Mouse (Mus musculus): ENCODE results near the gene Padi1. TPM values are rescaled to one million over a fixed set of nuclear protein-coding genes. Genes with fewer than 3 reads are reported as not detected.

Padi1 gene
- polyA plus RNA-seq, 1 experiment from 2014 or later, result 0.26 TPM

DNA sequence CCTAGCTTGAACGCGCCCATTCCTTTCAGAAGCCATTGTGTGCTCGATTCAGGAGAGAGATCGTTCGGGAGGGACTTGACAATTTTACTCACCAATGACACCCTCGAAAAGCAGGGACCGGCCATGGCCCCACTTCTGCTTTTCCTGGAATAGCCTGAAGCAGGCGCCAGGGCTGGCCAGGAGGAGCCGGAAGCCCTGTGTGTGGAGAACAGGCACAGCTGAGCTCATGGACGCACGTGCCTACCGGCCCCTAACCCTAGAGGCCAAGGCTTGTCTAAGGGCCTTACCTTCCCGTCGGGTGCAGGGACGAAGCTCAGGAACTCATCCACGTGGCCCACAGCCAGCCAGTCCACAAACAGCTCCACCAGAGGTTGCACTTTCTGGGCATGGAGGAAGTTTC lies 54.5 kb downstream of the Padi1 start:
- ATAC-seq (ENCODE audit: low FRiP score, low TSS enrichment), result no peak
- 77% methylated on average over 16 of the region's 16 CpGs for WGBS
- Histone ChIP-seq H3K27ac (ENCODE audit: low read length) (no peak overlapping the region), H3K4me1 (ENCODE audit: insufficient read depth, low read length) (peaks cover 12% of the 10 kb centered on the region), H3K4me2 (replicated peaks; ENCODE audit: low read depth, low read length) (no peak overlapping the region), H3K36me3 (ENCODE audit: insufficient read depth, low read length) (no peaks in the 10 kb centered on the region), H3K27me3 (ENCODE audit: insufficient read depth, low read length) (no peaks in the 10 kb centered on the region), H3K9me3 (ENCODE audit: low read length) (no peaks in the 10 kb centered on the region), H3K4me3 (ENCODE audit: low read length) (no peak overlapping the region), H3K9ac (replicated peaks; ENCODE audit: low read length) (no peak overlapping the region)

DNA sequence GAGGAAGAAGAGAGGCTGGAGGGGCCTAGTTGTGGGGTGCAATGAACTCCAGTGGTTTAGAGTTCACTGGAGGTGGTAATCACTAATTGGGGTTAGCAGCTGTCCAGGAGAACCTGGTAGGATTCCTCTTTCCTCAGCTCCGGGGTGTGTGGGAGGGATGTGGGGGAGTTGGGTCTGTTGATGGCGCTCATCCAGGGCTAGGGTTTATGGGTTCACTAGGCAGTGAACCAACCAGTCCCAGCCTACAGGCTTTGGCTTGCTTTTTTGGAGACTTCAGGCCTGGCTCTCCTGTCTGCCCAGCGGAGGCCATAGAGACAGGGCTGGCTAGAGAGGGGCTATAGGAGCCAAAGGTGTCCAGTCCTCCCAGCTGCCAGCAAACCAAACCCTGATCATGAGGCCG lies 55.6 kb downstream of the Padi1 start:
- H3K27me3 ChIP-seq (ENCODE audit: insufficient read depth, low read length), result no peaks in the 10 kb centered on the region
- H3K4me2 ChIP-seq (replicated peaks; ENCODE audit: low read depth, low read length), result no peak overlapping the region
- H3K4me3 ChIP-seq (ENCODE audit: low read length), result no peak overlapping the region
- no peak for ATAC-seq (ENCODE audit: low FRiP score, low TSS enrichment)
- H3K36me3 ChIP-seq (ENCODE audit: insufficient read depth, low read length), result no peaks in the 10 kb centered on the region
- WGBS, result 47% methylated on average over 4 of the region's 4 CpGs
- H3K27ac ChIP-seq (ENCODE audit: low read length), result no peak overlapping the region
- H3K4me1 ChIP-seq (ENCODE audit: insufficient read depth, low read length), result peaks cover 9% of the 10 kb centered on the region
- no peak overlapping the region for H3K9ac ChIP-seq (replicated peaks; ENCODE audit: low read length)
- H3K9me3 ChIP-seq (ENCODE audit: low read length), result no peaks in the 10 kb centered on the region

DNA sequence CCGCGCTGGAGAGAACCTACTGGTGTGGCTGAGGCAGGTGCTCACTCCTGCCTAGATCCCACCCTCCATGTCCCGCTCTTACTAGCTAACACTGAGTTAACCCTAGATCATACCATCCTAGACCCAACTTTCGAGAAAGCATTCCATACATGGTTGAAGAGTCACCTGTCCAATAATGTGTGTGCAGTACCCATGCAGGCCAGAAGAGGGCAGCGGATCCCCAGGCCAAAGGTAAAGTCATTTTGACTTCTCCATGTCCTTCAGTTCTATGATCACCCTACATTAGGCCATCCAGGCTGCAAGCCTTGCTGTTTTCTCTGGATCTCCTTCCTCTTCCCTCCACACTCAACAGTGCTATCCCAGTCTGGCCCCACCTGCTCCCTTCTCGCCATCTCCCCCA lies 56.6 kb downstream of the Padi1 start:
- Histone ChIP-seq H3K4me3 (ENCODE audit: low read length) (no peak overlapping the region), H3K9me3 (ENCODE audit: low read length) (no peaks in the 10 kb centered on the region), H3K27ac (ENCODE audit: low read length) (no peak overlapping the region), H3K36me3 (ENCODE audit: insufficient read depth, low read length) (no peaks in the 10 kb centered on the region), H3K9ac (replicated peaks; ENCODE audit: low read length) (no peak overlapping the region), H3K27me3 (ENCODE audit: insufficient read depth, low read length) (no peaks in the 10 kb centered on the region), H3K4me2 (replicated peaks; ENCODE audit: low read depth, low read length) (no peak overlapping the region), H3K4me1 (ENCODE audit: insufficient read depth, low read length) (peaks cover 9% of the 10 kb centered on the region)
- ATAC-seq (ENCODE audit: low FRiP score, low TSS enrichment), result peak; percentile 5; the same call in 1 of the 2 replicates
- WGBS, result 41% methylated on average over 6 of the region's 6 CpGs

DNA sequence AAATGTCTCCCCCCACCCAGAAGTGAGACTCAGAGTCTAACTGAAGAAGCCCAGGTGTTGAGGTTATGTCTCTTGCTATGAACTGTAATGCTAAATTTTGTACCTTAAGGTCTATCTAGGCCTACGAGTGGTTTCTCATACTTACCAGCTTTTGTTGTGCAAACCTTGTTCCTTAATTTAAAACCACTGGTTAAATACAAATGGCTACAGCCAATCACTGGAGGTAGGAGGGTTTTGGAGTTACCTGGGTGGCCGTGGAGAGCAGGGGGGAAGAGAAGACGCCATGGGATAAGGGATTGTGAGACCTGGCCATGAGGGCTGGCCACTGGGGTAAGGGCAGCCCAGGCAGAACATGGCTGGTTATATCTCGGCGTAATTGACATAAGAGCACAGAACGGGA lies 57.3 kb downstream of the Padi1 start:
- 87% methylated on average over 6 of the region's 6 CpGs for WGBS
- Histone ChIP-seq H3K9ac (replicated peaks; ENCODE audit: low read length) (no peak overlapping the region), H3K4me2 (replicated peaks; ENCODE audit: low read depth, low read length) (no peak overlapping the region), H3K4me1 (ENCODE audit: insufficient read depth, low read length) (peaks cover 9% of the 10 kb centered on the region), H3K9me3 (ENCODE audit: low read length) (no peaks in the 10 kb centered on the region), H3K27me3 (ENCODE audit: insufficient read depth, low read length) (no peaks in the 10 kb centered on the region), H3K27ac (ENCODE audit: low read length) (no peak overlapping the region), H3K36me3 (ENCODE audit: insufficient read depth, low read length) (no peaks in the 10 kb centered on the region), H3K4me3 (ENCODE audit: low read length) (no peak overlapping the region)
- ATAC-seq (ENCODE audit: low FRiP score, low TSS enrichment), result no peak

DNA sequence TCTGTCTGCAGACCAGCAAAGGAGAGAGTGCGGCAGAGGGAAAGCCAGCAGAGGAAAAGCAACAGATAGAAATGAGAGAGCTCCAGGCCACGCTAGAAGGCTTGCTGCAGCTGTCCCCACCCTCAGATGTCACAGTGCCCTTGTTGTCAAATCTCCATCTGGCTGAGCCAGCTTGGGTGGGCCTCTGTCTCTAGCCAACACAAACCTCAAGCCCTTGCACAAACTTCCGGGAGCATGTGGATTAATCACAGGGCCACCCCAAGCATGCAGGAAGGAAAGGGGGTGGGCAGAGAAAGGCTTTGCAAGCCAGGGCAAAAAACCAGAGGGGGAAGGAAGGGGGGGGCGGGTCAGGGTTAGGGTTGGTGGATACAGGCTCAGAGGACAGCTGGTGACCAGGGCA lies 58.2 kb downstream of the Padi1 start:
- no peak for ATAC-seq (ENCODE audit: low FRiP score, low TSS enrichment)
- 49% methylated on average over 4 of the region's 4 CpGs for WGBS
- no peaks in the 10 kb centered on the region for H3K9me3 ChIP-seq (ENCODE audit: low read length)
- no peaks in the 10 kb centered on the region for H3K27me3 ChIP-seq (ENCODE audit: insufficient read depth, low read length)
- H3K4me2 ChIP-seq (replicated peaks; ENCODE audit: low read depth, low read length), result no peak overlapping the region
- no peak overlapping the region for H3K27ac ChIP-seq (ENCODE audit: low read length)
- no peak overlapping the region for H3K9ac ChIP-seq (replicated peaks; ENCODE audit: low read length)
- H3K36me3 ChIP-seq (ENCODE audit: insufficient read depth, low read length), result no peaks in the 10 kb centered on the region
- no peak overlapping the region for H3K4me3 ChIP-seq (ENCODE audit: low read length)
- H3K4me1 ChIP-seq (ENCODE audit: insufficient read depth, low read length), result peaks cover 9% of the 10 kb centered on the region

DNA sequence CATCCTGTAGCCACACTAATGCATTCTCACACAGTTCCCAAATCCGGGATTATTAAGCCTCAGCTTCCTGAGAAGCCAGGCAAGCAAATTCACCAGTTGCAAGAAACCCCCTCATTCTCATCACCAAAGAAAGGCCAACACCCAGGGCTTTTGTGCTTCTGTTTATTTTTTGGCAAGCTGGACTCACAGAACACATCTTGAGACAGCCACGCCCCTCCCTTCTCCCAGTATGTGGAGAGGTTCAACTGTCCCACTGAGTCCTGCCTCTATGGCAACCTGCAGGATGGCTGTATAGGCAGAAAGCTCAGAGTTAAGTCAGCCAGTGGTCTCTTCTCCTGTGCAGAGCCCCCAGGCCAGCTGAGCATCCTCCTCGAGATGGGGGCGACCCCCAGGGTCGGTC lies 60.4 kb downstream of the Padi1 start:
- Histone ChIP-seq H3K4me3 (ENCODE audit: low read length) (no peak overlapping the region), H3K4me1 (ENCODE audit: insufficient read depth, low read length) (peaks cover 12% of the 10 kb centered on the region), H3K27me3 (ENCODE audit: insufficient read depth, low read length) (no peaks in the 10 kb centered on the region), H3K4me2 (replicated peaks; ENCODE audit: low read depth, low read length) (no peak overlapping the region), H3K36me3 (ENCODE audit: insufficient read depth, low read length) (no peaks in the 10 kb centered on the region), H3K27ac (ENCODE audit: low read length) (no peak overlapping the region), H3K9me3 (ENCODE audit: low read length) (no peaks in the 10 kb centered on the region), H3K9ac (replicated peaks; ENCODE audit: low read length) (no peak overlapping the region)
- ATAC-seq (ENCODE audit: low FRiP score, low TSS enrichment), result no peak
- 80% methylated on average over 5 of the region's 5 CpGs for WGBS

DNA sequence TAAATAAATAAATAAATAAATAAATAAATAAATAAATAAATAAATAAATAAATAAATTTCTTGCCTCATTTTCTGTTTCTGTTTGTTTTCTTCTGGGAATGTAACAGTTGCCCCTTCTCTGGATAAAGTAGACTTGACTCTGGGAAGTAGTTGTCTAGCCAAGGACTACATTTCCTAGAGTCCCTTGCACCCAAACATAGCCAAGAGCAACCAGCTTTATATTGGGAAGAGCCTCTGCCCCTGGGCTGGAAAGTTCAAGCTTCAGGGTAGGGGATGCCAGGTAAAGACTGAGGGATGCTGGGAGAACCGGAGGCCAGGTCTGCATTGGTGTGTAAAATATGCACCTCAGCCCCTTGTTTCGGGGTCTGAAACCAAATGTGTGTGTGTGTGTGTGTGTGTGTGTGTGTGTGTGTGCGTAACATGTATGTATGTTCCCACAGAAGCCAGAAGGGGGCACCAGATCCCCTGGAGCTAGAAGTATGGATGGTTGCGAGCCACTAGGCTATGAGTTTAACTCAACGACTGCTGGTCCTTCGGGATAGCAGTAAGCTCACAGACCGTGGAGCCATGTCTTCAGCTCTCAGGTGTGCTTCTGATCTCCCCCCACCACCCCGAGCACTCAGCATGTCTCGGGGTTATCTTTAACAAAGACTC lies 61.2 kb downstream of the Padi1 start:
- no peak overlapping the region for H3K4me2 ChIP-seq (replicated peaks; ENCODE audit: low read depth, low read length)
- 95% methylated on average over 9 of the region's 9 CpGs for WGBS
- H3K4me1 ChIP-seq (ENCODE audit: insufficient read depth, low read length), result 0 out of 2 replicates have a peak, but pooled peaks cover 8% of the 10 kb centered on the region
- H3K9ac ChIP-seq (replicated peaks; ENCODE audit: low read length), result no peak overlapping the region
- no peak for ATAC-seq (ENCODE audit: low FRiP score, low TSS enrichment)
- no peaks in the 10 kb centered on the region for H3K36me3 ChIP-seq (ENCODE audit: insufficient read depth, low read length)
- H3K4me3 ChIP-seq (ENCODE audit: low read length), result no peak overlapping the region
- H3K27me3 ChIP-seq (ENCODE audit: insufficient read depth, low read length), result no peaks in the 10 kb centered on the region
- H3K27ac ChIP-seq (ENCODE audit: low read length), result no peak overlapping the region
- H3K9me3 ChIP-seq (ENCODE audit: low read length), result no peaks in the 10 kb centered on the region

DNA sequence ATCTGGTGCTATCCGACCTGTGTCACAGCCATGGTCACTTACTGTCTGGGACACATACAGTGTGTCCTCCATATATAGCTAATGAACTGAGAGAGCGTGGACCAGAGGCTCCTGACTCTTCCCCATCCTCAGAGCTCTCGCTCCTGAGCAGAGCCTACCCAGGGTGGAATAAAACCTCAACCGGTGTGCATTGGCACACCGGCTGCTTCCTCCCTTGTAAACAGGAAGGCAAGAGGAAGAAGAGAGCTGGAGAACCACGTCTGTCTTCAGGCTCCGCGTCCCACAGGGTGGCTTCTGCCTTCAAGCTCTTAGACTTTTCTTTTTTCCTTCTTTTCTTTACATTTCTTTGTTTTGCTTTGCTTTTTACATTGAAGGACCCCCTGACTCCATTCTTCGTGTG lies 62.8 kb downstream of the Padi1 start:
- H3K27ac ChIP-seq (ENCODE audit: low read length), result no peak overlapping the region

DNA sequence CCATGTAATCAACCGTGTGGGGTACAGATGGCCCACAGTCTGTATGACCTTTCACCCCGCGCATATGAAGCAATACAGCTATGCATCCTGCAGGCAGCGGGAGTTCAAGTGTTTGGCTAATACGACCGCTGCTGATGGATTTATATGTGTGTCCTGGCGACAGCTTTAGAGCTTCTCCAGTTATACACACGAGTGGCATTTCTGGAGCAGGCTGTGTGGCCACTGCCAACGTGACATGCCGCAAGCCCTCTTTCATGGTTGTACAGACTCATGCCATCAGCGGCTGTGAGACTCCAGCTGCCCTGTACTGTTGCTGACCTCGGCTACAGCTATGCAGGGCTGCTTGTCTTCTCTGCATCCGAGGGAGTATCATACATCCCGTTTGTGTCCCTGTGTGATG lies 65.1 kb downstream of the Padi1 start:
- H3K9ac ChIP-seq (replicated peaks; ENCODE audit: low read length), result no peak overlapping the region
- no peaks in the 10 kb centered on the region for H3K9me3 ChIP-seq (ENCODE audit: low read length)
- H3K4me1 ChIP-seq (ENCODE audit: insufficient read depth, low read length), result 0 out of 2 replicates have a peak, but pooled peaks cover 8% of the 10 kb centered on the region
- H3K27ac ChIP-seq (ENCODE audit: low read length), result no peak overlapping the region
- no peaks in the 10 kb centered on the region for H3K36me3 ChIP-seq (ENCODE audit: insufficient read depth, low read length)
- H3K4me2 ChIP-seq (replicated peaks; ENCODE audit: low read depth, low read length), result no peak overlapping the region
- H3K4me3 ChIP-seq (ENCODE audit: low read length), result no peak overlapping the region
- H3K27me3 ChIP-seq (ENCODE audit: insufficient read depth, low read length), result no peaks in the 10 kb centered on the region
- 40% methylated on average over 14 of the region's 14 CpGs for WGBS
- ATAC-seq (ENCODE audit: low FRiP score, low TSS enrichment), result no peak

More for the DNA sequence above, 62.8 kb downstream of the Padi1 start:
- ATAC-seq (ENCODE audit: low FRiP score, low TSS enrichment), result no peak
- Histone ChIP-seq H3K4me2 (replicated peaks; ENCODE audit: low read depth, low read length) (no peak overlapping the region), H3K4me1 (ENCODE audit: insufficient read depth, low read length) (0 out of 2 replicates have a peak, but pooled peaks cover 8% of the 10 kb centered on the region), H3K27me3 (ENCODE audit: insufficient read depth, low read length) (no peaks in the 10 kb centered on the region), H3K9me3 (ENCODE audit: low read length) (no peaks in the 10 kb centered on the region), H3K36me3 (ENCODE audit: insufficient read depth, low read length) (no peaks in the 10 kb centered on the region), H3K4me3 (ENCODE audit: low read length) (no peak overlapping the region), H3K9ac (replicated peaks; ENCODE audit: low read length) (no peak overlapping the region)
- WGBS, result 86% methylated on average over 9 of the region's 9 CpGs

DNA sequence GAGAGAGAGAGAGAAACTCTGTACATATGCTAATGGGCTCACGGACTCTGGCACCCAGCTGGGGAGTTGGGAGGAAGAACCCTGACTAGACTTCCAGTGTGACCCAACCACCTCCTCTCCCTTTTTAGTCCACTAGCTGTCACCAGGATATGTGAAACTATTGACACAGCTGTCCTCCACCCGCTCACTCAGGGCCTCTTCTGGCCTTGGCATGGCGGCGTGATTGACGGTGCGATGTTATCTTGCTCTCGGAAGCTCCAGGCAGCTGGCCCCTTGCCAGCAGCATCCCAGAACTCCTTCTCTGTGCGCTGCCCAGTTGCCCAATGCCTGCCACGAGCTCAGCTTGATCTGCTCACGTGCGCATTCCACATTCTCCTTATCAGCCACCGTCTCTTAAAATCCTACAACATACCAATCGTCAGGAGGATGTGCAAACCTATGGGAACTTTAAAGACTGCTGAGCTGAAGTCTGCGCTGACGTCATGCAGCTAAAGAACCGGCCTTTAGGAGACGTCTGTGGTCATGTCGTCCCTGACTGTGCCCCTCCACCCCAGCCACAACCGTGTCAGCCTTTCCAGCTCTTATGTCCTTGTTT lies 65.7 kb downstream of the Padi1 start:
- Histone ChIP-seq H3K27ac (ENCODE audit: low read length) (no peak overlapping the region), H3K4me2 (replicated peaks; ENCODE audit: low read depth, low read length) (no peak overlapping the region), H3K36me3 (ENCODE audit: insufficient read depth, low read length) (no peaks in the 10 kb centered on the region), H3K9me3 (ENCODE audit: low read length) (no peaks in the 10 kb centered on the region), H3K9ac (replicated peaks; ENCODE audit: low read length) (no peak overlapping the region), H3K4me1 (ENCODE audit: insufficient read depth, low read length) (0 out of 2 replicates have a peak, but pooled peaks cover 8% of the 10 kb centered on the region), H3K27me3 (ENCODE audit: insufficient read depth, low read length) (no peaks in the 10 kb centered on the region), H3K4me3 (ENCODE audit: low read length) (no peak overlapping the region)
- WGBS, result 25% methylated on average over 19 of the region's 19 CpGs
- 0 out of 2 replicates have a peak, but pooled peaks have one; percentile 52 for ATAC-seq (ENCODE audit: low FRiP score, low TSS enrichment)
